Mouse (Mus musculus): ENCODE measurements at regions not wholly inside any gene's neighbourhood (a gene's known extent, or its start where the extent isn't known, plus 50 kb on each side); places are given as distances from the start of the nearest gene placed in this dataset.

GRCm38 (mm10) chr4:114666238-114666978, 155.1 kb upstream of the Gm12830 start:
- TF ChIP-seq CTCF (conservative IDR thresholded peaks at IDR 0.05 in 1 of 2, IDR thresholded peaks at IDR 0.05 in 1 of 2; ENCODE audit: low read depth in 2 of 2, low read length in 2 of 2) (no peak), USF2 (conservative IDR thresholded peaks at IDR 0.05; ENCODE audit: low read depth, low read length) (no peak), POLR2A (IDR thresholded peaks at IDR 0.05; ENCODE audit: low read depth, low read length) (no peak), SMC3 (IDR thresholded peaks at IDR 0.05; ENCODE audit: low read depth, low read length) (no peak), EP300 (IDR thresholded peaks at IDR 0.05; ENCODE audit: low read length) (no peak), POLR2AphosphoS2 (IDR thresholded peaks at IDR 0.05; ENCODE audit: low read depth, low read length) (no peak), USF1 (IDR thresholded peaks at IDR 0.05; ENCODE audit: low read depth, low read length) (no peak), KAT2A (IDR thresholded peaks at IDR 0.05; ENCODE audit: insufficient replicate concordance, low read length) (no peak), NRF1 (IDR thresholded peaks at IDR 0.05; ENCODE audit: low read depth, low read length) (no peak), RAD21 (IDR thresholded peaks at IDR 0.05; ENCODE audit: low read depth, low read length) (no peak), ZNF384 (IDR thresholded peaks at IDR 0.05; ENCODE audit: low read depth, low read length) (no peak), HCFC1 (IDR thresholded peaks at IDR 0.05; ENCODE audit: low read depth, low read length) (no peak)
